Comparison of ENCODE assay signal across 18 mouse cellular contexts in the genomic region with DNA sequence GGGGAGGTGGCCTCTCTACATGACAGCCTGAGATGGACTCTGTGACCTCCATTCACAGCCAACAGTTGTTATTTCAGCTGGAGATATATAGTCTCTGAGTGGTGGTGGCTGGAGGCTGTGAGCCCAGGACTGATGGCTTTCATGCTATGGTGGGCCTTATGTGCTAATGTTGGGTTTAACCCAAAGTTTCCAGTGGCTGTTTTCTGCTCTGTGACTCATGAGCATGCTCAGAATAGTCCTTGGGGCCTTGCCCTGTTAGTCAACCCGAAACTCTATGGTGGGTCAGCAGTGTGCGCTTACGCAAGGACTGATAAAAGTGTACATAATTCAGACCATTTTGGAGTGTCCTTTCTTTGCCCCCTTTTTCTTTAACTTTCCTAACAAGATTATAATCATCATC. TPM values are rescaled to one million over a fixed set of nuclear protein-coding genes. Genes with fewer than 3 reads are reported as not detected.
DNase-seq lines count a peak whose midpoint lies in the region; ATAC-seq lines count a peak whose summit lies in the region.
"Had no signal": no experiment of that assay in that cellular context is flagged by ENCODE, and none has a peak within 500 bp of the region (broad histone marks: within the 10 kb centered on the region; RNA-seq: fewer than 3 reads in every experiment).

No protein-coding gene starts in this region.

- H3K27ac ChIP-seq in kidney, embryonic 16.5 days (ENCODE audit: low read length) = no peak overlapping the region
- no peak overlapping the region for H3K27ac ChIP-seq in liver, embryonic 16.5 days (ENCODE audit: low read length)
- H3K27ac ChIP-seq: embryonic facial prominence, embryonic 15.5 days; heart, embryonic 10.5 days; lung, embryonic 15.5 days; macrophage; midbrain, embryonic 13.5 days; neural tube, embryonic 13.5 days had no signal

- peak; percentile 46; the same call in 1 of the 2 replicates for ATAC-seq in kidney, embryonic 16.5 days (ENCODE audit: low FRiP score, low TSS enrichment)
- peak; percentile 53 for ATAC-seq in CD4-positive, CD25-positive, alpha-beta regulatory T cell, adult 4 months
- ATAC-seq in liver, embryonic 16.5 days (ENCODE audit: low read depth) = 0 out of 2 replicates have a peak, but pooled peaks have one; percentile 39
- ATAC-seq: midbrain, embryonic 13.5 days; Patski had no signal

- H3K4me2 ChIP-seq in kidney, embryonic 16.5 days (replicated peaks; ENCODE audit: low read depth, low read length) = no peak overlapping the region
- no peak overlapping the region for H3K4me2 ChIP-seq in liver, embryonic 16.5 days (ENCODE audit: low read depth, low read length)
- H3K4me2 ChIP-seq: embryonic facial prominence, embryonic 15.5 days; limb, embryonic 13.5 days; lung, embryonic 15.5 days; midbrain, embryonic 13.5 days; neural tube, embryonic 13.5 days had no signal

- peaks cover 54% of the 10 kb centered on the region for H3K4me1 ChIP-seq in kidney, embryonic 16.5 days (ENCODE audit: insufficient read depth, low read length)
- peaks cover 4% of the 10 kb centered on the region for H3K4me1 ChIP-seq in liver, embryonic 16.5 days (ENCODE audit: control insufficient read depth, low read depth, low read length)

- no peaks in the 10 kb centered on the region for H3K9me3 ChIP-seq in kidney, embryonic 16.5 days (ENCODE audit: low read length)
- no peaks in the 10 kb centered on the region for H3K9me3 ChIP-seq in liver, embryonic 16.5 days (replicated peaks; ENCODE audit: control insufficient read depth, low read length)
- H3K9me3 ChIP-seq: embryonic facial prominence, embryonic 15.5 days; heart, embryonic 10.5 days; limb, embryonic 13.5 days; lung, embryonic 15.5 days; midbrain, embryonic 13.5 days; neural tube, embryonic 13.5 days had no signal

- H3K27me3 ChIP-seq in kidney, embryonic 16.5 days (ENCODE audit: insufficient read depth, low read length) = no peaks in the 10 kb centered on the region
- no peaks in the 10 kb centered on the region for H3K27me3 ChIP-seq in liver, embryonic 16.5 days (ENCODE audit: control insufficient read depth, insufficient read depth, low read depth, low read length)
- H3K27me3 ChIP-seq: embryonic facial prominence, embryonic 15.5 days; limb, embryonic 13.5 days; lung, embryonic 15.5 days; midbrain, embryonic 13.5 days; neural tube, embryonic 13.5 days; Patski had no signal

- no peak overlapping the region for H3K4me3 ChIP-seq in kidney, embryonic 16.5 days (ENCODE audit: low read length)
- H3K4me3 ChIP-seq in liver, embryonic 16.5 days (ENCODE audit: low read depth, low read length) = no peak overlapping the region
- H3K4me3 ChIP-seq: embryonic facial prominence, embryonic 15.5 days; heart, embryonic 10.5 days; limb, embryonic 13.5 days; lung, embryonic 15.5 days; midbrain, embryonic 13.5 days; neural tube, embryonic 13.5 days had no signal

- no peak overlapping the region for H3K9ac ChIP-seq in kidney, embryonic 16.5 days (replicated peaks; ENCODE audit: low read length)
- no peak overlapping the region for H3K9ac ChIP-seq in liver, embryonic 16.5 days (ENCODE audit: low read depth, low read length)
- H3K9ac ChIP-seq: embryonic facial prominence, embryonic 15.5 days; limb, embryonic 13.5 days; lung, embryonic 15.5 days; midbrain, embryonic 13.5 days; neural tube, embryonic 13.5 days had no signal

- DNase-seq in adrenal gland, adult 2 months = peak; percentile 53
- DNase-seq in adrenal gland, postnatal 4 days (ENCODE audit: low spot score in 2 of 2) = no peak
- no peak for DNase-seq in kidney, postnatal 4 days
- DNase-seq in cerebellum, adult 11 months = no peak
- DNase-seq in lung, postnatal 36 days = no peak
- DNase-seq: cerebellum, adult 9-10 months; thymus, postnatal 25 days had no signal

- H3K36me3 ChIP-seq in kidney, embryonic 16.5 days (ENCODE audit: insufficient read depth, low read length) = no peaks in the 10 kb centered on the region
- no peaks in the 10 kb centered on the region for H3K36me3 ChIP-seq in liver, embryonic 16.5 days (ENCODE audit: control insufficient read depth, insufficient read depth)
- H3K36me3 ChIP-seq: embryonic facial prominence, embryonic 15.5 days; heart, embryonic 10.5 days; lung, embryonic 15.5 days; midbrain, embryonic 13.5 days; neural tube, embryonic 13.5 days had no signal

- 87% methylated on average over 3 of the region's 3 CpGs for WGBS in kidney, embryonic 16.5 days
- 77% methylated on average over 3 of the region's 3 CpGs for WGBS in liver, embryonic 16.5 days (ENCODE audit: insufficient replicate concordance)

RNA-seq across cellular contexts. Expression of gene Flnb, which starts 40.1 kb away (rescaled TPM):
- 10 to 100 TPM; 40.8 to 44.9 TPM for total RNA-seq in adrenal gland, adult 2 months (2021)
- polyA plus RNA-seq in adrenal gland, adult 2 months (2012; rRNA removed) = 8.8 and 8.9 TPM in 2 replicates
- 10 to 100 TPM; 54.7 to 54.8 TPM for total RNA-seq in adrenal gland, postnatal 4 days (2021)
- 21.2 and 23.4 TPM in 2 replicates for polyA plus RNA-seq in kidney, embryonic 16.5 days (2015; fragmentation: Nextera tagmentation; extraction: Ambion mirVana)
- polyA plus RNA-seq in CD4-positive, CD25-positive, alpha-beta regulatory T cell, adult 4 months (2017; shearing (Covaris generic)) = 1 to 10 TPM; 5.0 to 7.5 TPM
- 4.4 and 4.8 TPM in 2 replicates for polyA plus RNA-seq in liver, embryonic 16.5 days (2015; fragmentation: Nextera tagmentation; extraction: Ambion mirVana)
